Mouse (Mus musculus) olfactory bulb, adult 2 months (tissue): ENCODE data around the gene 1700013F07Rik.

Source experiments
- CTCF ChIP-seq: fragments of 200-500 bp; IDR thresholded peaks from 2 replicates; pipeline ENCODE4 v1.5.1; 2012; ENCODE audit warnings: low read depth, mild to moderate bottlenecking, low read length, moderate library complexity; ENCODE audit not compliant: insufficient read depth
- POLR2A ChIP-seq: fragments of 200-500 bp; IDR thresholded peaks from 2 replicates; pipeline ENCODE4 v1.6.1; 2012; ENCODE audit warnings: mild to moderate bottlenecking, low read depth, low read length, moderate library complexity; ENCODE audit not compliant: insufficient read depth

DNA sequence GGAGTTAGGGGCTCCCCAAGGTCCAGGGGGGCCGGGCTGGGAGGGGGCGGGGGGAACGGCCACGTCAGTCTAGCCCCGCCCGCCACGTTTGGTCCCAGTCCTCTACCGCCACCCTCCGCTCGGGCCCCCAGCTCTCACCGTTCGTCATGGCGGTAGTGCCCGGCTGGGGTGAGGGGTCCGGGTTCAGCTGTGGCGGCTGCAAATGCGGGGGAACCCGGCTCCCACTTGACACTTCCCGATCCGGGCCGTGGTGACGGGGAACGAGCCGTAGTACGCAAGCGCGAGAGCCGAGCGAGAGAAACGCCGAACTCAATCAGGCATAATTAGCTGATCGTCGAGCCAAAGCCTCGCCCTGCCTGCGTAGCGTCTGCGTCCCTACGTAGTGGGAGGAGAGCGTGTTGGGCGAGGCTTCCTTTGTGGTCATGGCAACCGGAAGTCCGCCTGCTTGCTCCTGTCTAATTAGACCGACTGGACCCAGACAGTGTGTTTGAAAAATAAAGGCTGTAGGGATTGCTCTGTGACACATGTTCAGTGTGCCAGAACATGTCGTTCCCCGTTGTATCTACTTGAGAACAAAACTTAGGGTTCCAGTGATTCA, 28.3 kb downstream of the 1700013F07Rik start, which contains the start of gene Tmem167b:
- TF ChIP-seq CTCF (no peak), POLR2A (peak; percentile 35; the same call in 1 of the 2 replicates)
